Mouse (Mus musculus): ENCODE results near the gene Oaz3.

DNA sequence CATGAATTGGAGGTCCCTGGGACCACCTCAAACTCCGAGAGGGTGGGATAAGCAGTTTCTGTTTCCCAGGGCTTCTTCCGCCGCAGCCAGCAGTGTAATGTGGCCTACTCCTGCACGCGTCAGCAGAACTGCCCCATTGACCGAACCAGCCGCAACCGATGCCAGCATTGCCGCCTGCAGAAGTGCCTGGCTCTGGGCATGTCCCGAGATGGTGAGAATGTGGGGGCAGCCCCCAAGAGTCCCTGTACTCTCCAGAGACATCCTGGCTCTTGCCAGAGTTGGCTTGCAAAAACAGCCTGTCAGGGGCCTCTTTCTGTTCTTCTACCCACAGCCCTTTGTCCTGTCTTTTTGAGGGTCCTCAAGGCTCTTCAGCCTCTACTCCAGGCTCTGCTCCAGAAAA lies 56.3 kb downstream of the Oaz3 start:
- TF ChIP-seq CTCF (IDR thresholded peaks at IDR 0.05) (no peak), EP300 (IDR thresholded peaks at IDR 0.05) (no peak)
